Mouse (Mus musculus) hematopoietic stem cell, adult 5-6 weeks (primary cell): Measurements from ENCODE around the gene Dennd2c. TPM values are rescaled to one million over a fixed set of nuclear protein-coding genes. Genes with fewer than 3 reads are reported as not detected.

Experiments used
- ATAC-seq, 2 experiments: fragments of 125-278 bp in 1 of 2; replicated peaks in 1 of 2; 2 replicates each; pipeline ENCODE4 v1.8.0; 2016 to 2017; ENCODE audit warnings: inconsistent platforms in 2 of 2, mild to moderate bottlenecking in 2 of 2, moderate number of reproducible peaks in 2 of 2, low read depth in 1 of 2, moderate TSS enrichment in 1 of 2; ENCODE audit not compliant: low FRiP score in 2 of 2, poor library complexity in 2 of 2, severe bottlenecking in 2 of 2, insufficient read depth in 1 of 2, low TSS enrichment in 1 of 2
- total RNA-seq: library from RNA; stranded (forward); fragments of 172-1452, 232-1000 nt; gene quantifications from 2 replicates; pipeline ENCODE4 v1.2.3, GENCODE M21; 2017

Dennd2c gene
- total RNA-seq, 1 experiment from 2014 or later = 1.6 TPM

DNA sequence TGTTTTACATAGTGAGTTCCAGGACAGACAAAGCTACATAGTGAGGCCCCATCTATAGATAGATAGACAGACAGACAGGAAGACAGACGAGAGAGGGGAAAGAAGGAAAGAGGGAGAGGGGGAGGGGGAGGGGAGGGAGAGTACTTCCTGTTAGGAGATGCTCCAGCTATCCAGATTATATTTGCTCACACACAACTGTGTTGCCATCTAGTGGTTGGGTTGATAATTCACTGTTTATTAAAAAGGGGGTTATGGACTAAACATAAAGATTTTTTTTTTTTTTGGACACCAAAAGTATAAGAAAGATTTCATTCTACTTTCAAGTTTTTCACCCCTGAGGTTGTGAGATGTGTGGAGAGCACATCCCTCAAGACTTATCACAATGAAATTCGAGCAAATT, 1.7 kb upstream of the Dennd2c start:
- ATAC-seq = no peak

DNA sequence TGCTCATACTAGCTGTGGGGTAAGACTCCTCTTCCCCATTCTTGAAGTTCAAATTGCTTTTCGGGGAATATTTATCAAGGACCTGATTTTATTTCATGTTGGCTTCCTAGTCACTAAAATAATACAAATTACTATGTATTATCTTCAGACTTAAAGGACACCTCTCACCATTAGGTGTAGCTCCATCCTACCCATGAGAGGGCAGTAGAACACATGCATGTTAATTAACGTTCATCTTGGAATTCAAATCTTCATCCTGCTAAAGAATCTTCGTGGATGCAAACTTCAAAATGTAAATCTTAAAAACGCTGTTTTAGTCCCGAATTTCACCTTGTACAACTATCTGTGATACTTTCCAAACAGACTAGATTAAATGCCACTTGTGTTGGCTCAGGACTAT, 1.2 kb upstream of the Dennd2c start:
- ATAC-seq = no peak

DNA sequence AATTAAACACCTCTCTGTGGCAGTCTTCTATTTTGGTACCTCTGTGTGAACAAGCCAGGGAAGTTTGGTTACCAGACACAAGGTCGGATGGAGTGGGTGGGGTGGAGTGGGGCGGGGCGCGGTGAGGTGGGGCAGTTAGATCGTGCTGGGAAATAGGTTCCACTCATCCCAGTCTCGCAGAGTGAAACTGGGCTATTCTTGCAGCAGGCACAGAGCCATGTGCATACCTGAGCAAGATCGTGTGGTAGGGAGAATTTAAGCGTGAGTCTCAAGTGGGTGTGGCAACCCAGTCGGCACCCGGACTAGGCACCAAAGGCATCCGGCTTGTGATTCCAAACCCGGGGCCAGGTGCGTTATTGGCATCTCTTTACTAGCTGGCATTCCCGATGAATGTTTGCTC, 495 bp upstream of the Dennd2c start:
- ATAC-seq = no peak

DNA sequence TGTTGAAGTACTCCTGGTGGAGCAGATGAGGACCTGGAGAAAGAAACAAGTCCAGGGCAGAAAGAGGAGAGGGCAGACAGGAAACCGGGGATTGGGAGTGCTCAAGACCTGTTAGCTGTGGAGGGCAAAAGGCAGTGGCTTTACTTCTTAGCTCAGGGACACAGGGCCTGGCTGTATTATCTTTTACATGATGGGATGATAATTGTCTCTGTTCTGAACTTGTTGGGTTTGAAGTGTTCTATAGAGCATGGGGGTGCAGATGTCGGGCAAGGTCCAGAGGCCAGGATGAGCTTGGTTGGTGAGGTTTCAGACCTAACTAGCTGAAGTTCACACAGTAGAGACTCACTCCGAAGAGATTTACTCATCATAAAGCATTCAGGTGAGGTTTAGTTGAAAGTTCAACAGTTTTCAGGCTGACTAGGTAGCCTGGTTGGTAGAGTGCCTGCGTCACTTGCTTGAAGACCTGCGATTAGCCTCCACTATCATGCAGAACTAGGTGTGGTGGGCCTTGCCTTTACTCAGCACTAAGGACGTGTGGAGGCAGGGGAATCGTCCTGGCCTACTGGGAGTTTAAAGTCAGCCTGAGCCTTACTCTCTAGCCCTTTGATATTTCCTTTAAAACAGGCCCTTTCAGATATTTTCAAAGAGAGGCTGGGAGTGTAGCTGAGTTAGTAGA, 5.3 kb downstream of the Dennd2c start:
- no peak for ATAC-seq

- peak; percentile 56 to 76; a peak in 3 of 4 replicates for ATAC-seq
These were observed 9.8 kb downstream of the Dennd2c start for GRCm38 (mm10) chr3:103112216-103112615.

DNA sequence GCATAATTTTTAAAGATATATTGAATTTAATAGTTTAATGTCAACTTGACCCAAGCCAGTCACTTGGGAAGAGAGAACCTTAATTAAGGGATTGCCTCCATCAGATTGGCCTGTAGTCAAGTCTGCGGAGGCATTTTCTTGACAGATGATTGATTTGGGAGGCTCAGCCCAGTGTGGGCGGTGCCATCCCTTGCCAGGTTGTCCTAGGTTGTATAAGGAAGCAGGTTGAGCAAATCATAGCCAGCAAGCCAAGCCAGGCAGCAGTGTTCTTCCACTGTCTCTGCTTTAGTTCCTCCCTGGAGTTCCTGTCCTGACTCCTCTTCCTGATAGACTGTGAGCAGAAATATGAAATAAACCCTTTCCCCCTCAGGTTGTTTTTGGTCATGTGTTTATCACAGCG, 21.2 kb downstream of the Dennd2c start:
- ATAC-seq = no peak

DNA sequence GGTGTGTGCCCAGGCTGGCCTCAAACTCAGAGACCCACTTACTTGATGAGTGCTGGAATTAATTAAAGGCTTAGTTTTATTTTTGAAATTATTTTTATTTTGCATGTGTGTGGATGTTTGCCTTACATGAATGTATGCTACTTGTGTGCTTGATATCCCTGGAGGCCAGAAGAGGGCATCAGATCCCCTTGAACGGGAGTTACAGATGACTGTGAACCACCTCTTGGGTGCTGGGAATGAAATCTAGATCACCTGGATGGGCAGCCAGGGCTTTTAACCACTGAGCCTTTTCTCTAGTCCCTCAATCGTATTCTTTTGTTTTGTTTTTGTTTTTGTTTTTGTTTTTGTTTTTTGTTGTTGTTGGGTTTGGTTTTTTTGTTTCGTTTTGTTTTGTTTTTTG, 23.7 kb downstream of the Dennd2c start:
- no peak for ATAC-seq

- ATAC-seq = no peak
These were observed 24.8 kb downstream of the Dennd2c start for GRCm38 (mm10) chr3:103127177-103127576.

DNA sequence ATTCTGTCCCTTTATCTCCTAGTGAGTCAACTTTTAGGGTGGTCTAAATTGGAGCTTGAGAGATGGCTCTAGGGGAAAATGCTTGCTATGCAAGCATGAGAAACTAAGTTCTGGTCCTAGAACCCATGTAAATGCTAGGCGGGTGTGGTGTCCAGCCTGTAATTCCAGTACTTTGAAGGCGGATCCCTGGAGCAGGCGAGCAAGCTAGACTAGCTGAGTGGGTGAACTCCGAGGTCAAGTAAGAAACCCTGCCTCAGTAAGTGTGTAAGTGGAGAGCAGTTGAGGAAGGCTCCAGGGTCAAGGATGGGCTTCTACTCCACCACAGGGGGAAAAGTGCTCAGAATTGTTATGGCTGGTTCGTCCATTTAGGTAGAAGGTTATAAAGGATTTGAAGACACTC, 25.3 kb downstream of the Dennd2c start:
- ATAC-seq = no peak

GRCm38 (mm10) chr3:103128251-103128650, 25.8 kb downstream of the Dennd2c start:
- ATAC-seq = no peak

- ATAC-seq = peak; percentile 43 to 72; a peak in 3 of 4 replicates
These were observed 27.2 kb downstream of the Dennd2c start for GRCm38 (mm10) chr3:103129367-103130159.

- ATAC-seq = peak; percentile 79 to 82
These were observed 27.9 kb downstream of the Dennd2c start for GRCm38 (mm10) chr3:103130236-103130751.

DNA sequence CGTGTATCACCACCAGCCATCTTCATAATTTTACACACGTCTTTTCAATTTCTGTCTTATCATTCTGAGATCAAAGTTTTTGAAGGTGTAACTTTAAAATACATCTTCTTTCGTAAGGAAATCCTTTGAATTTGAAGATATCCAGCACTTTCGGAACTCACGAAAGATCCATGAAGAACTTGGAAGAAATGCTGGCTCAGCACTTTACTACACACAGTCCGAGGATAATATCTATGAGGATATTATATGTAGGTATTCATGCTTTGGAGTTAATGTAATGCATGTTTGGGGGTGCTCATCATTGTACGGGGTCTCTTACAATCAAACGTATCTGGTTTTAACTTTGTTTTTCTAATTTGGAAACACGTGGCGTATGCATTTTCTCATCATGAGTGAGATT, 30.7 kb downstream of the Dennd2c start:
- ATAC-seq = no peak

GRCm38 (mm10) chr3:103136414-103137077, 34.1 kb downstream of the Dennd2c start:
- ATAC-seq = no peak

DNA sequence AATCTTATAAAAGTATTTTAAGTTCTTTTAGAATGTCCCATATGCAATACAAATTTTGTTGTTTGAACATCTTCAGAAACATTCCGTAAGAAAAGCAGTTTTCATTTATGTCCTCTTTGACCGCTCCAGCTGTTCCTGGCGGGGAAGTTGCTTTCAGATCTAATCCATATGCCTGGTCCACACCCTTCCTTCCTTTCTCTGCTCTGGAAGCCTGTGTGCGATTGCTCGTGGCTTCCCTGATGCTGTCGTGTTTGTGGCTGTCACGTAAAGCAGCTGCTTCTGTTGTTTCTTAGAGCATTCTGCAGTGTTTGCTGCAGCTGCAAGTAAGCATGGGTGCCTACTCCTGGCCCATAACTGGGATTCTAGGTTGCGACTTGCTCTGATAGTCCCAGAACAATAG, 36.6 kb downstream of the Dennd2c start:
- ATAC-seq = no peak

GRCm38 (mm10) chr3:103140095-103140838, 37.9 kb downstream of the Dennd2c start:
- peak; percentile 73 to 88 for ATAC-seq

DNA sequence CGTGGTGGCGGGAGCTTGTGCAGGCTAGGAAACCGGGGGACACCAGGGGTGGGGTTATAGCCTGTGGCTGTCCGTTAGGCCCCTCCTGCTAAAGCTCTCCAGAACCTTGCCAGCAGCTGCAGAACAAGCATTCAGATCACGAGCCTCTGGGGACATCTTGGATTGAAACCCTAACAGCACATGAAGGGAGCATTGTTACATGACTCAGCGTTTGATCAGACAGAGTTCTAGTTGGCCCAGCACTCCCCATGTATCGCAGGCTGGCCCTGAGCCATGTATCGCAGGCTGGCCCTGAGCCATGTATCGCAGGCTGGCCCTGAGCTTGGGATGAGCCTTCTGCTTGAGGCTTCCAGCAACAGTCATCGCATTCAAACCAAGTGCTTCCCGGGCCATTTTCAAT, 38.9 kb downstream of the Dennd2c start:
- 0 out of 4 replicates have a peak, but pooled peaks of 1 of the 2 experiments have one; percentile 40 for ATAC-seq
